Mouse (Mus musculus) liver, embryonic 14.5 days (tissue): ENCODE measurements around the gene Impdh2. TPM values are rescaled to one million over a fixed set of nuclear protein-coding genes. Genes with fewer than 3 reads are reported as not detected.

Source experiments
- ATAC-seq: fragments of 200-750 bp; cut with Nextera tagmentation; 2 replicates; pipeline ENCODE4 v1.8.0; 2017; ENCODE audit warnings: moderate number of reproducible peaks, mild to moderate bottlenecking, moderate library complexity; ENCODE audit not compliant: insufficient read depth
- DNase-seq, 3 experiments: peaks; one replicate each; pipeline ENCODE4 v3.0.0-alpha.2; 2012 to 2013; ENCODE audit warnings: low read depth in 3 of 3, low spot score in 3 of 3
- H3K27ac ChIP-seq: fragments of 300-500 bp; sonication (generic); 2 replicates; pipeline ENCODE4 v1.5.1; 2014; ENCODE audit warnings: moderate library complexity, mild to moderate bottlenecking, control low read depth, inconsistent platforms
- H3K27me3 ChIP-seq: fragments of 300-500 bp; sonication (generic); 2 replicates; pipeline ENCODE4 v1.6.1; 2014; ENCODE audit warnings: mild to moderate bottlenecking, low read length, moderate library complexity; ENCODE audit not compliant: control insufficient read depth, insufficient read depth
- H3K36me3 ChIP-seq: fragments of 300-500 bp; sonication (generic); replicated peaks from 2 replicates; pipeline ENCODE4 v1.6.1; 2014; ENCODE audit warnings: low read depth; ENCODE audit not compliant: control insufficient read depth, insufficient read depth
- H3K4me1 ChIP-seq, 2 experiments: fragments of 200-500 bp in 1 of 2; fragments of 300-500 bp in 1 of 2; sonication (generic) in 1 of 2; replicated peaks; 2 replicates each; pipeline ENCODE4 v1.6.1; 2012 to 2014; ENCODE audit warnings: antibody characterized with exemption in 1 of 2, inconsistent platforms in 1 of 2, low read length in 1 of 2; ENCODE audit not compliant: control insufficient read depth in 2 of 2, insufficient read depth in 2 of 2
- H3K4me2 ChIP-seq: fragments of 300-500 bp; sonication (generic); 2 replicates; pipeline ENCODE4 v1.6.1; 2014; ENCODE audit warnings: low read depth, mild to moderate bottlenecking, control low read depth, moderate library complexity
- H3K4me3 ChIP-seq, 2 experiments: fragments of 200-500 bp in 1 of 2; fragments of 300-500 bp in 1 of 2; sonication (generic) in 1 of 2; 2 replicates each; pipeline ENCODE4 v1.5.1; 2012 to 2014; ENCODE audit warnings: low read depth in 2 of 2, low read length in 2 of 2, mild to moderate bottlenecking in 2 of 2, control low read depth in 1 of 2, inconsistent platforms in 1 of 2, moderate library complexity in 1 of 2; ENCODE audit not compliant: insufficient read depth in 1 of 2
- H3K9ac ChIP-seq: fragments of 300-500 bp; sonication (generic); replicated peaks from 2 replicates; pipeline ENCODE4 v1.6.1; 2014; ENCODE audit warnings: mild to moderate bottlenecking, control low read depth, moderate library complexity
- H3K9me3 ChIP-seq: fragments of 300-500 bp; sonication (generic); 2 replicates; pipeline ENCODE4 v1.6.1; 2016; ENCODE audit warnings: low read length, mixed read lengths; ENCODE audit not compliant: control insufficient read depth
- CTCF ChIP-seq: IDR thresholded peaks from 2 replicates; pipeline ENCODE4 v1.5.1; 2016; ENCODE audit warnings: antibody characterized with exemption, low read depth, control low read depth
- EP300 ChIP-seq: IDR thresholded peaks from 2 replicates; pipeline ENCODE4 v1.6.1; 2016; ENCODE audit warnings: antibody characterized with exemption, low read depth
- WGBS: fragments of 180-500 bp; shearing (Covaris S2); extraction: QIAGEN DNeasy Blood & Tissue Kit; methylation state at CpG from one replicate; pipeline ENCODE4 v1.1.7; 2014; ENCODE audit not compliant: insufficient replicate concordance; 5-methylcytosine and 5-hydroxymethylcytosine counted together
- polyA plus RNA-seq, 2 experiments: library from polyadenylated mRNA; depleted of rRNA in 1 of 2; stranded (reverse) in 1 of 2; unstranded in 1 of 2; fragments of >200 nt; fragmentation: Nextera tagmentation in 1 of 2; extraction: Ambion mirVana in 1 of 2; gene quantifications; 2 replicates each; pipeline versions ENCODE4 v1.2.1 to v1.2.3; 2012 to 2014

Gene Impdh2
- polyA plus RNA-seq, 2 experiments: 104 to 117 TPM

GRCm38 (mm10) chr9:108591462-108591861 lies 31.4 kb downstream of the Impdh2 start:
- H3K9me3 ChIP-seq: no peaks in the 10 kb centered on the region
- H3K4me2 ChIP-seq: no peak overlapping the region
- no peak overlapping the region for H3K27ac ChIP-seq
- no peak overlapping the region for H3K4me3 ChIP-seq
- ATAC-seq: no peak
- WGBS: 71% methylated on average over 4 of the region's 4 CpGs
- peaks cover 0 to 5% of the 10 kb centered on the region in 2 experiments; a peak in 2 of 4 replicates for H3K4me1 ChIP-seq
- DNase-seq: no peak
- H3K27me3 ChIP-seq: no peaks in the 10 kb centered on the region
- H3K36me3 ChIP-seq: no peaks in the 10 kb centered on the region
- TF ChIP-seq EP300 (no peak), CTCF (no peak)
- H3K9ac ChIP-seq: no peak overlapping the region

- H3K9ac ChIP-seq: no peak overlapping the region
These were observed 34.3 kb downstream of the Impdh2 start for GRCm38 (mm10) chr9:108594354-108594753.

GRCm38 (mm10) chr9:108596998-108597764 lies 37.1 kb downstream of the Impdh2 start, which contains the start of gene P4htm:
Gene P4htm (minus strand): TSS chr9:108597667.
- peak; percentile 62 for ATAC-seq
- TF ChIP-seq EP300 (no peak), CTCF (no peak)
- no peak for DNase-seq
- Histone ChIP-seq H3K4me2 (peak within 1 kb of the TSS; percentile 83), H3K9ac (peak within 1 kb of the TSS; percentile 47), H3K36me3 (no peaks in the 10 kb centered on the region), H3K9me3 (no peaks in the 10 kb centered on the region), H3K4me1 (no peaks in the 10 kb centered on the region), H3K4me3 (peak within 1 kb of the TSS; percentile 49 to 62), H3K27me3 (no peaks in the 10 kb centered on the region; the same call in 1 of the 2 replicates), H3K27ac (no peak within 1 kb of the TSS)
- WGBS: 7% methylated on average over 69 of the region's 69 CpGs

More at GRCm38 (mm10) chr9:108594354-108594753, 34.3 kb downstream of the Impdh2 start:
- Histone ChIP-seq H3K4me3 (no peak overlapping the region), H3K9me3 (no peaks in the 10 kb centered on the region), H3K4me1 (no peaks in the 10 kb centered on the region), H3K27ac (no peak overlapping the region), H3K36me3 (no peaks in the 10 kb centered on the region), H3K4me2 (no peak overlapping the region), H3K27me3 (no peaks in the 10 kb centered on the region; the same call in 1 of the 2 replicates)
- DNase-seq (no peak), ATAC-seq (no peak)
- TF ChIP-seq CTCF (no peak), EP300 (no peak)
- WGBS: 23% methylated on average over 3 of the region's 3 CpGs

GRCm38 (mm10) chr9:108599021-108599566 lies 39.0 kb downstream of the Impdh2 start:
- Histone ChIP-seq H3K4me3 (no peak overlapping the region), H3K27ac (no peak overlapping the region), H3K4me1 (no peaks in the 10 kb centered on the region), H3K4me2 (no peak overlapping the region), H3K9me3 (no peaks in the 10 kb centered on the region), H3K9ac (no peak overlapping the region), H3K36me3 (peaks cover 10% of the 10 kb centered on the region), H3K27me3 (no peaks in the 10 kb centered on the region; the same call in 1 of the 2 replicates)
- DNase-seq (no peak), ATAC-seq (no peak)
- 64% methylated on average over 4 of the region's 4 CpGs for WGBS
- TF ChIP-seq EP300: no peak
- no peak for TF ChIP-seq CTCF

GRCm38 (mm10) chr9:108600011-108600410 lies 39.9 kb downstream of the Impdh2 start:
- WGBS: 51% methylated on average over 2 of the region's 2 CpGs
- DNase-seq (no peak), ATAC-seq (no peak)
- no peak overlapping the region for H3K4me3 ChIP-seq
- H3K4me2 ChIP-seq: no peak overlapping the region
- H3K27me3 ChIP-seq: no peaks in the 10 kb centered on the region; the same call in 1 of the 2 replicates
- no peak for TF ChIP-seq EP300
- TF ChIP-seq CTCF: no peak
- H3K9ac ChIP-seq: no peak overlapping the region
- H3K36me3 ChIP-seq: peaks cover 18% of the 10 kb centered on the region
- no peaks in the 10 kb centered on the region for H3K9me3 ChIP-seq
- H3K4me1 ChIP-seq: no peaks in the 10 kb centered on the region
- no peak overlapping the region for H3K27ac ChIP-seq
